Mouse (Mus musculus): Measurements from ENCODE around the gene Cfap58. TPM values are rescaled to one million over a fixed set of nuclear protein-coding genes. Genes with fewer than 3 reads are reported as not detected.

Cfap58 gene
- total RNA-seq, 2 experiments from 2014 or later = not detected

- ATAC-seq (ENCODE audit: poor library complexity, severe bottlenecking) = peak; percentile 41
These were observed 22.2 kb upstream of the Cfap58 start for GRCm38 (mm10) chr19:47915251-47915650.

GRCm38 (mm10) chr19:47917396-47917795 lies 20.1 kb upstream of the Cfap58 start:
- ATAC-seq (ENCODE audit: poor library complexity, severe bottlenecking) = no peak

GRCm38 (mm10) chr19:47918016-47918415 lies 19.5 kb upstream of the Cfap58 start:
- 0 out of 2 replicates have a peak, but pooled peaks have one; percentile 0 for ATAC-seq (ENCODE audit: poor library complexity, severe bottlenecking)

- peak; percentile 54 for ATAC-seq (ENCODE audit: poor library complexity, severe bottlenecking)
These were observed 18.9 kb upstream of the Cfap58 start for GRCm38 (mm10) chr19:47918455-47919101.

GRCm38 (mm10) chr19:47919126-47919965 lies 18.1 kb upstream of the Cfap58 start, which contains the start of the genes Cfap43 and Itprip:
Cfap43 (minus strand) TSS chr19:47919287.
Itprip (minus strand) TSS chr19:47919299.
- peak; percentile 58 for ATAC-seq (ENCODE audit: poor library complexity, severe bottlenecking)

- no peak for ATAC-seq (ENCODE audit: poor library complexity, severe bottlenecking)
These were observed 17.5 kb upstream of the Cfap58 start for GRCm38 (mm10) chr19:47919966-47920375.

- no peak for ATAC-seq (ENCODE audit: poor library complexity, severe bottlenecking)
These were observed 11.7 kb upstream of the Cfap58 start for GRCm38 (mm10) chr19:47925819-47926218.

GRCm38 (mm10) chr19:47927032-47927431 lies 10.4 kb upstream of the Cfap58 start:
- no peak for ATAC-seq (ENCODE audit: poor library complexity, severe bottlenecking)

- ATAC-seq (ENCODE audit: poor library complexity, severe bottlenecking) = no peak
These were observed 8.4 kb upstream of the Cfap58 start for GRCm38 (mm10) chr19:47929043-47929442.

- ATAC-seq (ENCODE audit: poor library complexity, severe bottlenecking) = peak; percentile 81
These were observed 5.4 kb upstream of the Cfap58 start for GRCm38 (mm10) chr19:47931982-47932638.

GRCm38 (mm10) chr19:47934146-47934545 lies 3.3 kb upstream of the Cfap58 start:
- no peak for ATAC-seq (ENCODE audit: poor library complexity, severe bottlenecking)

GRCm38 (mm10) chr19:47934636-47935238 lies 2.7 kb upstream of the Cfap58 start:
- ATAC-seq (ENCODE audit: poor library complexity, severe bottlenecking) = no peak

- ATAC-seq (ENCODE audit: poor library complexity, severe bottlenecking) = no peak
These were observed 1.9 kb upstream of the Cfap58 start for GRCm38 (mm10) chr19:47935530-47935929.

GRCm38 (mm10) chr19:47936490-47936889 lies 985 bp upstream of the Cfap58 start:
- ATAC-seq (ENCODE audit: poor library complexity, severe bottlenecking) = peak; percentile 55

GRCm38 (mm10) chr19:47936938-47937337 lies 537 bp upstream of the Cfap58 start:
- ATAC-seq (ENCODE audit: poor library complexity, severe bottlenecking) = peak; percentile 58

- ATAC-seq (ENCODE audit: poor library complexity, severe bottlenecking) = no peak
These were observed 1.9 kb downstream of the Cfap58 start for GRCm38 (mm10) chr19:47939361-47939760.

- no peak for ATAC-seq (ENCODE audit: poor library complexity, severe bottlenecking)
These were observed 9.5 kb downstream of the Cfap58 start for GRCm38 (mm10) chr19:47946821-47947465.

- no peak for ATAC-seq (ENCODE audit: poor library complexity, severe bottlenecking)
These were observed 13.5 kb downstream of the Cfap58 start for GRCm38 (mm10) chr19:47950946-47951345.

- no peak for ATAC-seq (ENCODE audit: poor library complexity, severe bottlenecking)
These were observed 15.7 kb downstream of the Cfap58 start for GRCm38 (mm10) chr19:47953169-47953568.

GRCm38 (mm10) chr19:47958181-47958580 lies 20.7 kb downstream of the Cfap58 start:
- no peak for ATAC-seq (ENCODE audit: poor library complexity, severe bottlenecking)
